Mouse (Mus musculus): Measurements from ENCODE around the gene Vapa.
"Not testable (repeated sequence)": the region's sequence is repeated elsewhere in the genome, so short reads cannot be mapped to it uniquely, and the experiment has no call there.

Gene Vapa

GRCm38 (mm10) chr17:65571866-65572265 lies 41.5 kb downstream of the Vapa start:
- in situ Hi-C loops (cut with MboI, MseI), result loop anchor here (25.0 kb wide), 2 partner anchors 985 to 1235 kb away; partner anchors contain the start of gene Pja2

GRCm38 (mm10) chr17:65571466-65571865 lies 41.9 kb downstream of the Vapa start:
- in situ Hi-C loops (cut with MboI, MseI), result loop anchor here (25.0 kb wide), 2 partner anchors 984 to 1234 kb away; partner anchors contain the start of gene Pja2

- in situ Hi-C loops (cut with MboI, MseI), result loop anchor here (25.0 kb wide), 2 partner anchors 977 to 1227 kb away; partner anchors contain the start of gene Pja2
Measured at GRCm38 (mm10) chr17:65564189-65564588, 49.2 kb downstream of the Vapa start.

GRCm38 (mm10) chr17:65563345-65563744 lies 50.0 kb downstream of the Vapa start:
- in situ Hi-C loops (cut with MboI, MseI), result loop anchor here (25.0 kb wide), 2 partner anchors 976 to 1226 kb away; partner anchors contain the start of gene Pja2

- in situ Hi-C loops (cut with MboI, MseI), result loop anchor here (25.0 kb wide), 2 partner anchors 975 to 1225 kb away; partner anchors contain the start of gene Pja2
Measured at GRCm38 (mm10) chr17:65562761-65563160, 50.6 kb downstream of the Vapa start.

- in situ Hi-C loops (cut with MboI, MseI), result loop anchor here (25.0 kb wide), 2 partner anchors 974 to 1224 kb away; partner anchors contain the start of gene Pja2
Measured at GRCm38 (mm10) chr17:65561361-65562015, 51.9 kb downstream of the Vapa start.

GRCm38 (mm10) chr17:65559273-65559672 lies 54.1 kb downstream of the Vapa start:
- in situ Hi-C loops (cut with MboI, MseI), result loop anchor here (25.0 kb wide), 2 partner anchors 972 to 1222 kb away; partner anchors contain the start of gene Pja2

GRCm38 (mm10) chr17:65558788-65559187 lies 54.6 kb downstream of the Vapa start:
- in situ Hi-C loops (cut with MboI, MseI), result loop anchor here (25.0 kb wide), 2 partner anchors 971 to 1221 kb away; partner anchors contain the start of gene Pja2

- in situ Hi-C loops (cut with MboI, MseI), result loop anchor here (25.0 kb wide), 2 partner anchors 971 to 1221 kb away; partner anchors contain the start of gene Pja2
Measured at GRCm38 (mm10) chr17:65558217-65558616, 55.1 kb downstream of the Vapa start.

- in situ Hi-C loops (cut with MboI, MseI), result loop anchor here (25.0 kb wide), 2 partner anchors 970 to 1220 kb away; partner anchors contain the start of gene Pja2
Measured at GRCm38 (mm10) chr17:65557212-65557611, 56.1 kb downstream of the Vapa start.

GRCm38 (mm10) chr17:65556798-65557197 lies 56.6 kb downstream of the Vapa start:
- in situ Hi-C loops (cut with MboI, MseI), result loop anchor here (25.0 kb wide), 2 partner anchors 969 to 1219 kb away; partner anchors contain the start of gene Pja2

GRCm38 (mm10) chr17:65552426-65552997 lies 60.8 kb downstream of the Vapa start:
- in situ Hi-C loops (cut with MboI, MseI), result loop anchor here (25.0 kb wide), 2 partner anchors 965 to 1215 kb away; partner anchors contain the start of gene Pja2

GRCm38 (mm10) chr17:65550357-65550756 lies 63.0 kb downstream of the Vapa start:
- in situ Hi-C loops (cut with MboI, MseI), result loop anchor here (25.0 kb wide), 2 partner anchors 963 to 1213 kb away; partner anchors contain the start of gene Pja2

GRCm38 (mm10) chr17:65548698-65549365 lies 64.5 kb downstream of the Vapa start:
- in situ Hi-C loops (cut with MboI, MseI), result no loop called here

- in situ Hi-C loops (cut with MboI, MseI), result not testable (repeated sequence)
Measured at GRCm38 (mm10) chr17:65546221-65546620, 67.1 kb downstream of the Vapa start.

- in situ Hi-C loops (cut with MboI, MseI), result no loop called here
Measured at GRCm38 (mm10) chr17:65540441-65541272, 72.7 kb downstream of the Vapa start, which contains the start of gene Tmem232. Gene Tmem232 (minus strand): TSS chr17:65540782.

GRCm38 (mm10) chr17:65536156-65536555 lies 77.2 kb downstream of the Vapa start:
- in situ Hi-C loops (cut with MboI, MseI), result no loop called here

GRCm38 (mm10) chr17:65532381-65532780 lies 81.0 kb downstream of the Vapa start:
- in situ Hi-C loops (cut with MboI, MseI), result not testable (repeated sequence)

Measured in regulatory T cell (primary cell).